Mouse (Mus musculus) erythroblast, adult 5-6 weeks (primary cell): ENCODE data around the gene Agbl4. TPM values are rescaled to one million over a fixed set of nuclear protein-coding genes. Genes with fewer than 3 reads are reported as not detected.
"Not testable (repeated sequence)": the region's sequence is repeated elsewhere in the genome, so short reads cannot be mapped to it uniquely, and the experiment has no call there.

ENCODE experiments used
- ATAC-seq: replicated peaks from 2 replicates; pipeline ENCODE4 v1.8.0; 2016; ENCODE audit warnings: moderate number of reproducible peaks, mild to moderate bottlenecking, moderate TSS enrichment, inconsistent platforms; ENCODE audit not compliant: poor library complexity, low FRiP score, severe bottlenecking
- total RNA-seq, 2 experiments: library from RNA; stranded (forward) in 1 of 2; stranded (reverse) in 1 of 2; fragments of 150-400 nt in 1 of 2; fragments of 200-764, 138-1000 nt in 1 of 2; gene quantifications; 2 replicates each; pipeline versions ENCODE4 v1.2.3 to v1.2.4; 2015 to 2017; ENCODE audit warnings: low replicate concordance in 2 of 2

Agbl4 gene
- total RNA-seq, 2 experiments from 2014 or later, result not detected

DNA sequence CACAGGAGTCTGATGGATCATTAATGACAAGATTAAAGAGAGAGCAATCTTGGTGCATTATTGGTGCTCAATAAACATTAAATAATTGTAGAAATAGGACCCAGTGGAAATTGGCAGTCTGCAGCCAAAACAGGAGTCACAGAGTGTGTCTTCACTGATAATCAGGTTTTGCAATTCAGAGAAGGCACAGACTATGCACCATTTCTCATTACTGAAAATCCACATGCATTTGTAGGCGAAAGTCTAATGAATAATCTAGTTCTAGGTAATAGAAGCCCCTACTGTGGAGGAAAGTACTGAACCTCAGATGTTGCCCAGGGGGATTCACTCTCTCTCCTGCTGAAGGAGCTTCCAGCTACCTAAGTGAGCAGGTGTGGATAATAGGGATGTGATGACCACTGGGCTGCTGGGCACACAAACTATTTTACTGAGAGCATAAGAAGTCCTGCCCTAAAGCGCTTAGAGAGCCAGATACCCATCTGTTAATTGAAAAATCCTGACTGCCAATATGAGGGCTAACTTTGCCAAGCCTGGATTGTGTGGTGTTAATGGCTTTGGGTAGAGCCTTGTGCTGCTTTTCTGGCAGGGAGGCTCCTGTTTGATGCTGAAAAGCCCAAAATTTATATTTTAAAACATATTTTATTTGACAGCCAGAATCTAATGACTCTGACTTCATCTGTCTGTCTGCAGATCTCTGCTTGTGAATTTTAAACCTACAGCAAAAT, 482.4 kb downstream of the Agbl4 start:
- ATAC-seq, result no peak

DNA sequence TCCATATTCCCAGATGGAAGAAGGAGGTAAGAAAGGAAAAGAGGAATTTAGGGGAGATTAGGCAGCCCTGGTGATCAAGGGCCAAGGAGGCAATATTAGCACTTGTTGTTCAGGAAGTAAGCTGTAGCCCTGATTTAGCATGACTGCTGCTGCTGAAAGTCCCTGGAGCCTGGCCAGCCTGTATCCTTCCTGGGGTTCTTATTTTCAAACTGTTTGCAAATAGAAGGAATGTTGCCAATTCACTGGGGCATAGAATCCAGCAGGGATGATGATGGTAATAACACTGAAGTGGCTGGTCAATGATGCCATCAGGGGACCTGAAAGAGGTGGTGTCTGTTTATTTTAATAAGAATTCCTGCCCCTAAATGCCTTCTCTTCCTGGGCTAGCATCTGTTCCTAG, 518.6 kb downstream of the Agbl4 start:
- no peak for ATAC-seq

DNA sequence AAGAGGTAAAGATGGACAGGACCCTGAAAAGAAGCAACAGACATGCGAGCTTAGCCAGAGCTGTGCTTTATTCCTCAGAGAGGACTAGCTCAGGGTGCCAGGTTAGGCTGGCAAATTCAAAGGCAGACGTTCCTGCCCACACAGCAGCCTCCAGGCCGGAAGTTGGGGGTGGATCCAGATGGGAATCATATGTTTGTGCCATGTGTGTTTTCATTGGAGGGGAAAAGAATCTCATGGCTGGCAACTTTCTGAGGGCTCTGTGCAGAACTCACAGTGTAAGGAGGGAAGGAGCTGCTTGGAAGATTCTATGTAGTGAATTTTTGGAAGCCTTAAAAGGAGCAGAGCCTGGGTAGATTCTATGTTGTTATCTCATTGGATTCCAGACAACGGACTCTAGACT, 519.1 kb downstream of the Agbl4 start:
- ATAC-seq, result no peak

DNA sequence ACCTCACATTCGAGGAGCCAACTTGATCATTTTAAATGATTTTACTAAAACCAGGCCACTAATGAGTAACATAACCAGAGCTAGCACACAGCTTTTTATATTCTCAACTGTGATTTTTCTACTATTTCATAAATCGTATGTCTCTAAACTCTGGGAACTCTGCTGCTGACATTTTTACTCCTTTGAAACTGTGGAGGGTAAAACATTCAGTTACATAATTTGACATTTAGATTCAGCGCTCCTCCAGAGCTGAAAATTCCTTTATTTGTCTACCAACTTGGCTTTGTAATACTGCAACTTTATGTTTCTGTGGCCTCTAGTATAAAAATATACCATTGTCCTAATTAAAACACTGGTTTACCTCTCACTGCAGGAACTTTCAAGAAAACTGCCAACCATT, 523.6 kb downstream of the Agbl4 start:
- no peak for ATAC-seq

DNA sequence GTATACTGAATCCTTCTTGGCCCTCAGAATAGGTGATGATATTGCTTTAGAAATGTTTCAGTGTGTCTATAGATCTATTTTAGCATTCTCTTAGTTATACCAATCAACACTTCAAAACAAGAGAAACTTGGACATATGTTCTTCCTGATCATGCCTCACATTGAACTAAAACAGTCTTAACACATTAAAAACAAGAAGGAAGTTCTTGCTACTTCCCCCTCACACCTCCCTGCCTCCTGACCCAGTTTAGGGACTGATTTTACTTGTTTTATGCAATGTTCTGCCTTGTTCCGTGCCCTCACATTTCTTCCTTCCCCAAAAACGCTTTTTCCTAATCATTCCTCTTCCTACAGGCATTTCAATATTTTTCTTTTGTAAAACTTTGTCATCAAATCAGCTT, 604.2 kb downstream of the Agbl4 start:
- ATAC-seq, result no peak

DNA sequence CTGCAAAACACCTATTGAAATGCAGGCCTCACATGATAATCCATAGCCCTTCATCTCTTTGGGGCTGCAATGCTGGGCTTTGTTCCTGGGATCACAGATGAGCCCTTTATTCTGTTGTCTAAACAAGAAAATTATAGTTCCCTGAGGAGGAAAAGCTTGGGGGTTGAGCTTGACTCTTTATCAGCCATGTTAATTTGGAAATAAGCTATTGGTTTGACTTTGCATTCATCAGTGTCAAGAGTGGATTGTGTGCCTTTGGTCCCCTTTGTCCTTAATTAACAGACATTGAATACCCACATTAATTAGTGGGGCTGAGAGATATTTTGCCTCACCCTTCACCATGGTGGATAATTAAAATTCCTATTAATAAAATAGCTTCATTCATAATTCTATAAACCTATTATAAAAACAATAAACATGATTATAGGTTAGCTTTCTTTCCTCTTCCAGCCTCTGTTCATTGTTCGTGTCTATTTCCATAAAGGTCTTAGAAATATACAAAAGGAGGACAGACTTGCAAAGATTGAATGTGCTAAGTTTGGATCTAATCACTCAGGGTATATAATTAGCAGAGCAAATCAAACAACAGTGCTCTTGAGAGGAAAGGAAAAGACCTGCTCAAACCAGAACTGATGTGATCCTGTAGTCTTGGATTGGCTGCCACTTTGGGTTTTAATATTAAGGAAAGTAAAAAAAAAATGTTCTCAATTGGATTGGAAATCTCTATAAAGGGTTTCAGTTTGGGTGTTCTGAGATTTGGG, 607.4 kb downstream of the Agbl4 start:
- no peak for ATAC-seq

DNA sequence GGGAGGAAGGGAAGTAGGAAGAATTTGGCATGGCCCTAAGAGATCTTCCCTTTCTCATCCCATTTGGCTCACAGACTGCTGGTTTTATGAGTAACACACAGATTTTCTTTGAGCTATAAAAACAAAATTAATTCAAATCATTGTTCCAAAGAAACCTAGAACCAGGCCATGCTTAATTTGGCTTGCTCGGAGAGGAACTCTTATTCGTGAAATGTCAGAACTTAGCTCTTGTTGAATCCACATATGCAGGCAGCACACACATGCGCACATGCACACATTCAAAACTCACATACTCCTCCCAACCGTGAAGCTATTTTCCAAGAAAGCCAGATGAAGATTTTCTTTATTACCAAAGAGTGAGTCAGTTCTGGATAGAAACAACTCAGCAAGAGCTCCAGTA, 621.9 kb downstream of the Agbl4 start:
- no peak for ATAC-seq

DNA sequence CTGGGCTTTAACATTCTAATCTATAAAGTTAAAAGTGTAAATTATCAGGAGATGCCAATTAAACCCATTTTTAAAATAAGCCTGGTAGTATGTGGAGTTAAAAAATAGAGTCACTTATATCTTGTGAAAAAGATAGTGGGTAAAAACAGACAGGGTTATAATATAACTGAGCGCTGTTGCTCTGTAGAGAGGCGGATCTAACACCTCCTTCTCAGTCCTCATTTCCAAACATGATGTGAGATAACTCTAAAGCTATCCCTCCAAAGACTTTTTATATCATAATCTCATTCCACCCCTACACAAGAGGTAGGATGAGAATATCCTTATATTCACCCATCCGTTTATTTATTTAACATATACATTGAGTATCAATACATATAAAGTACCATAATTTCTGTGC, 669.9 kb downstream of the Agbl4 start:
- no peak for ATAC-seq

DNA sequence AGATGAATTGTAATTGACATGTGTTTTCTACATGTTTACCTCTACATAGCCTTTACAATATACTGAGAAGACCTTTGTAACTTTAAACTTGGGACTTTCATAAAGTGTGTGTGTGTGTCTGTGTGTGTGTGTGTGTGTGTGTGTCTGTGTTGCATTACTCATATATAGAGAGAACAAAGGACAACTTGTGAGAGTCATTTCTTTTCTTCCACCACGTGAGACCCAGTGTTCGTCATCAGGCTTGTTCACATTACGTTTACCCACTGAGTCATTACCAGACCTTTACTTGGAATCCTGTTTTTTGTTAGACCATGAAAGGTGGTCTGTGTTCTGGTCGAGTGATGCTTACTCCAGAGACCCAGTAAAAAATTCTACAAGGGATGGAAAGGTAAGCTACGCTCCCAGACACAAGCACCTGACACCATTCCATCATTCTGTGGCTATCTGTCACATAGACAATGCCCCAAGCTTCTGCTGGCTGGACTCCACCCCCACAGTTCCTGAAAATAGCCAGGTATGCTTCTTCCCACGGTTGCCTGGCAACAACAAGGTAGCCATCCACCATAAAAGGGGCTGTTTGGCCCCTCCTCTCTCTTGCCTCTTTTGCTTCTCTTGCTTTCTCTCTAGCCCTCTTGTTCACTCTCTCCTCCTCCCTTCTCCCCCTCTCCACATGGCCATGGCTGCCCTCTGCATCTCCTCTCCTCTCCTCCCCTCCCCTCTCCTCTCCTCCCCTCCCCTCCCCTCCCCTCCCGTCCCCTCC, 676.5 kb downstream of the Agbl4 start:
- ATAC-seq, result no peak

DNA sequence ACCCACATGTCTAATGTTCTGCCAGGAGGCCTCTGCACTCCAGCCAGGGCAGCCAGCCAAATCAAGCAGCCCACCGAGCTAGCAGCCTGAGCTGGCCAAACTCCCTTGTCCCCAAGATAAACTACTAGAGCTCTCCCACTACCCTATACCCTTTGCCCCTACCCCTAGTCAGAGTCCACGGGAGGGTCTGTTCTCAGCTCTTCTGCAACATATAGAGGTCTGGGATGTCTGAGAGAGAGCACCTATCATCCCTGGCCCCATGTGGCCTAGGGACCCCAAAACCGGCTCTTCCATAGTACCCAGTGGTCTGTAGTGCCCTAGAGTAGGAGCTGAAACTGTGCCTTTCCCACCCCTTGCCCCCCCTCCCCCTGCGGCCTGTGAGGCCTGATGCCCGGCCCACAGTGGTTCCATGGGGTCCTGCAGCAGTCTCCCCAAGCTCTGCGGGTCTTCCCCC, 677.3 kb downstream of the Agbl4 start:
- no peak for ATAC-seq

DNA sequence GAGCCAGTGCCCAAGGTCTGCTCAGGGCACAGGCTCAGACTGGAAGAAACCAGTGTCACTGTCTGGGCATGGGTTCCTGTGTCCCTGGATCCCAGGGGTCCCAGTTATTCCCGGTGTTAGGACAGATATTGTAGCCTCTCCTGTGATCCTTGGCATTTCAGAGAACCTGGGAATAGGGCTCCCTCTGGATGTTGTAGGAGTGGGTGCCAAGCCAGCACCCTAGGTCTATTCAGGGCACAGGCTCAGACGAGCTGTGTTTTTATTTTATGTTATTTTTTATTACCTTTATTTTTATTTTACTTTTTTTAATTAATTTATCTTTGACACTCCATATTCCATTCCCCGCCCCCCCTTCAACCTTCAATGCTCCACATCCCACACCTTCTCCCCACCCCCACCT, 680.3 kb downstream of the Agbl4 start:
- no peak for ATAC-seq

DNA sequence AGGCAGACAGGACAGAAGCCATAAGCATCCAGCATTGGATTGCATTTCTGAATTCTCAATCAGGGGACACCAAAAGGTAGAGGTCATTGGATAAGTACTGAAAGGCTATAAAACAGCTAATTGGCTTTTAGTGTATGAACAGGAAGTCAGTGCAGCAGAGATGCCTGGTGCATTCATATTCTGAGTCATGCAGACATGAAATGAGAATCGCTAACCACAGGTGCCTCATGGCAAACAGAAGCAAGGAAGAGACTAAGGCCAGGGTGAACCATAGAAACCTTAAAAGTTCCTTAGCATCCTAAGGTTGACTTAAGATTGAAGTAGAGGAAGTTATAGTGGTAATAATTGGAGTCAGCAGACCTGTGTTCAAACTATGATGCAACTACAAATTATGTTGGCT, 687.9 kb downstream of the Agbl4 start:
- ATAC-seq, result no peak

DNA sequence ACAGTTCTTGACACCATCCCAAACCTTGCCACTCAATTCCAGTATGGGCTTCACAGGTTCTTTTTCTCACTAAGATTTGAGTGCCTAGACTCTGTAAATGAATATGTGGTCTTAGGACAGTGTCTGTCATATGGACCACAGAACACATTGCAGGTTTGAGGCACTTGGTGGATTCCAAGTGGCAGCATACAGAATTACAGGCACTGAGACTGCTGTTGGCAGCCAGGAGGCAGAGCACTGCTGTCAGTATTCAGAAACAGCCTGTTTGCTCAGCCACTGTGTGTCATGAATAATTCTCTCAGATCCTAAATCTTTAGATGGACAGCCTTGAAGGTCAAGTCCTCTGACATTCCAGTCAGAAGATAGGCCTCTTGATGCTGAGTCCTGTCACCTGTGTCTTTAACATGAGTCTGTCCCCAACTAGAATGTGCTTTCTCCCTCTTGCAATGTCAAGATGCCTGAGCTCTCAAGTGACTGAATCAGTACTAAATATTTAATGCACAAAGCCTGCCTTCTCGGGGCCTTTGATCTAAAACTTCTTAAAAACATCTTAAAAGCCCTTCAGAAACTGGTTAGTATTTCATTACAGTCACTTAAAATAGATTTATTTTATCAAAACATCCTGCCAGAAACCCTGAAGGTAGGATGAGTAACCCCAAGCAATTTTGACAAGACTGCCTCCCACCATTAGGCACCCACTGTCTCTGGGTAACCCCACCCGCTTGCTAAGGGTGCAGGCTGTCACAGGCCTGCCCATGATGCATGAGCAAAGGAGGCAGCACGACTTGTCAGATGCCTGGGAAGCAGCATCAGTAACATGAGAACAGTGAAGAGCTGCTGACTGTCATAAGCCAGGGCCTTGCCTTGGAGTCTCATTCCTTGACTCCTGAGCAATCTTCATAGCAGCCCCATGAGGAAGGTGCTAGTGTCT, 739.0 kb downstream of the Agbl4 start:
- ATAC-seq, result no peak

DNA sequence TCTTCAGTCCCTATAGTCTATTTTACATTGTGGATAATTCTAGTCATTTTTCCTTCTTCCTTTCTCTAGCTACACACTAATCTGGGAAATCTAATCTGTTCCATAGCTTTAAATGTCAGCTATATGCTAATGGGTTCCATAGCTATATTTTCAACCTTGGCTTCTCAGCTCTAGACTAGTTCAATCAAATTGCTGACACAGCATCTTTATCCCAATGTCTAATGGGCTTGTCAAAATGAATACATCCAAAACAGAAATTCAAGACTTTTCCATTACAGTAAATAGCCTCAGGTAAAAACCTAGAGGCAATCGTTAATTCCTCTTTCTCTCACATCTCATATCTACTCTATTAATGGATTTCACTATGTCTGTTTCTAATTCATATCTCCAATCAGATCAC, 750.3 kb downstream of the Agbl4 start:
- no peak for ATAC-seq

DNA sequence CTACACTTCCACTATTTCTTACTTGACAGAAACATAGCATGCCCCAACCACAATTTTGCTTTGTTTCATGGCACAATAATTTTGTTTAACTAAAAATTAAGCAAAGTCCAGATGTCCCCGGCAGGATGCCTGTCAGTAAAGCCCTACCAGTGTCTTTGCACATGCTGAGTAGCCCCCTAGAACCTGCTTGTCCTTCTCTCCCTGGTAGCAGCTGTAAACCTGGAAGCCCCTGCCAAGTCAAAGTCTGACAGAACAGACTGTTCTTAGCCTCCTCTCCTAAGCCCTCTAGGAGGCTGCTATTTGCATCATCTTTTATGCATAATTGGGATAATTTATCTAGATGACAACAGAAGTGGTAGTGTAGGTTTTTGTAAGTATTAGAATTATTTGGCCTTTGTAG, 758.4 kb downstream of the Agbl4 start:
- no peak for ATAC-seq

DNA sequence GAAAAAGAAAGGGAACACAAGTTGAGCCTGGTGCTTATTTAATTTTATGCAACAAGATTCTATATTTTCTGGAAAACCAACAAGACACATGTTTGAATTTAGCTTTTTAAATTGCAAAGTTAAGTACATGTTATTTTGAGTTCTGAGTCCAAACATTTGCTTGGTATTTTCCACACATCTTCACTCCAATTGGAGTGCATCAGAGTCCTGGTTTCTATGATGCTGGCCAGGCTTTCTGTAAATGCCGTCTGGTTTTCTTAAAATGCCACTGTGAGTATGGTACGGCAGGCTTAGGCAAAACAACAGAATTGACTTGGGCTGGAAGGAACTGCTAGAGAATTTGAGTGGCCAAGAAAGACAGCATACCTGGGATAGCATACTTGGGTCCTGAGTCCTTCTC, 784.0 kb downstream of the Agbl4 start:
- no peak for ATAC-seq

DNA sequence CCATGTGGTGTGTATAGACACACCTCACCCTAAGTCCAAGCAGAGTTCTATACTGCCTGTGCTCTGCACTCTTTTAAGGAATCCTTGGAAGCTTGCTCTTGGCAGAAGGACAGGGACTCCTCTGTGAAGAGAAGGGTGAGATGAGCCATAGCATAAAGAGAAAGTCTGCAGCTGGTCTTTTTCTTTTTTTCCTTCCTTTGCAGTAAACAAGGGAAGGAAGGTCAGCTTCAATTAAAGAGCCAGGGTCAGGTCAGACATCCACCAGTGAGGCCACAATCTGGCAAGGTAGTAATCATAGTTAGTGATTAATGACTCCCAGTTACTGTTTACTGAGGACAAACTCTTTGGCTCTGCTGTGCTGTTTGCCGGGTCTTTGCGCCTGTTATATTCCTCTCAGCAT, 802.6 kb downstream of the Agbl4 start:
- ATAC-seq, result no peak

DNA sequence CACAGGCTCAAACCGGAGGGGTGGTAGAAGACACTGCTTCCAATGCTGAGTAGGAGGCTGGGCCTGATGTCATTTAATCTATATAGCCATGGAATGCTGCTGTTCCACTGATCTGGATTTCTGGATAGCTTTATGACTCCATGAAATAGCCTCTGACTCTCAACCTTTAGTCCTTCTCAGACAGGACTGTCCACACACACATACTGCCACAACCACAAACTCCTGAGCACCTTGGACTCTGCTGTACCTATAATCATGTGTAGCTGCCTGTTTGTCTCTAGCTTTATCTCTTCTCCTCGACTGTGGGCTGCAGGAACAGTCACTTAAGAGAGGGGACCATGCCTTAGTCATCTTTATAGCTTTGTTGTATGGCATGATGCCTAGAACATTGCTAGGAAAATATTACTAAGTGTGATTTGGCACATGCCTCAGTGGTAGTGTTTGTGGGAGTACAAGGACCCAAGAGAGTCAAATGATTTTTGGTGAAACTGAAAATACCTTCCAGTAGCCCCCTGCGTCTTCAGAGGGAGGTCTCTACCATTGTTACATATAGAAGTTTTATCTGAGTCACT, 817.8 kb downstream of the Agbl4 start:
- ATAC-seq, result no peak

DNA sequence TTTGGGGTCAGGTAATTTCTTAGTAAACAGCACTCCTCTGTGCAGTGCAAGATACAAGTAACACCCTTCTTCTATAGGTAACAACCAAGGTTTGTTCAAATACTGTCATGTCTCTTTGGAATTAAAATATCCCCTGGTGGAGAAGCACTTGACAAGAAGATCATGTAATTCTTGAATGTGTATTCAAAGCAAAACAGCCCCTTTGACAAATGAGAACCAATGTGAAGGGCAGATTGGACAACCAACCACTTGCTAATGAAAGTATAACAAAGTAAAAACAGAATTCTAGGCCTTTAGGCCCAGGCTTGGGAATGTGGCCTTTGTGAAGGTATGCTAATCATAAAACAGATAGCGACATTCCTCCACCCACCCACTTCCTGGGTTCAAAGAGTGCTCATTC, 821.6 kb downstream of the Agbl4 start:
- not testable (repeated sequence) for ATAC-seq
